Mouse (Mus musculus) gastrocnemius, adult 2 months (tissue): ENCODE results near the gene Tfdp2. TPM values are rescaled to one million over a fixed set of nuclear protein-coding genes. Genes with fewer than 3 reads are reported as not detected.
"Not testable (repeated sequence)": the region's sequence is repeated elsewhere in the genome, so short reads cannot be mapped to it uniquely, and the experiment has no call there.

Experiments used
- DNase-seq: peaks from one replicate; pipeline ENCODE4 v3.0.0; 2022
- H3K27ac ChIP-seq: fragments of 200-600 bp; 2 replicates; pipeline ENCODE4 v1.8.1; 2022; ENCODE audit warnings: mild to moderate bottlenecking
- H3K4me3 ChIP-seq: fragments of 200-600 bp; 2 replicates; pipeline ENCODE4 v1.8.1; 2022; ENCODE audit warnings: mild to moderate bottlenecking, moderate library complexity
- CTCF ChIP-seq: fragments of 200-600 bp; IDR thresholded peaks from 2 replicates; pipeline ENCODE4 v1.8.1; 2022; ENCODE audit warnings: antibody characterized with exemption, mild to moderate bottlenecking, moderate library complexity
- intact Hi-C: fragments of 180-260 bp; cut with DNase I; formaldehyde crosslinking; loops from one replicate; pipeline ENCODE4 v1.15.1; 2025
- long read RNA-seq, 2 experiments: library from polyadenylated mRNA; stranded (forward); transcript quantifications; one replicate each; pipeline ENCODE4 v2.0.0; 2021
- total RNA-seq, 2 experiments: library from RNA; stranded (reverse); gene quantifications; 2 replicates each; pipeline ENCODE4 v1.2.3; 2021

Tfdp2 gene
- total RNA-seq, result 10 to 100 TPM; 37.3 to 54.8 TPM
- long read RNA-seq, experiment 1, full-length matches to known transcripts, result 6 of 39 reads
- long read RNA-seq, experiment 1, partial matches to known transcripts, result 1 of 39 reads
- long read RNA-seq, experiment 1, other reads (novel, unspliced or antisense), result 32 of 39 reads
- long read RNA-seq, experiment 2, full-length matches to known transcripts, result 9 of 56 reads
- long read RNA-seq, experiment 2, partial matches to known transcripts, result 2 of 56 reads
- long read RNA-seq, experiment 2, other reads (novel, unspliced or antisense), result 45 of 56 reads

GRCm38 (mm10) chr9:96195885-96196622 is at the start of gene Tfdp2:
TSS of gene Tfdp2 (plus strand) at chr9:96196275.
- peak within 1 kb of the TSS; percentile 96 for H3K27ac ChIP-seq
- intact Hi-C loops, result loop anchor here (5.0 kb wide), 1 partner anchor 79 kb away; the partner anchor contains the start of gene Gk5

GRCm38 (mm10) chr9:96152801-96153200 is 43.3 kb upstream of the Tfdp2 start:
- no peak for DNase-seq
- no peak for TF ChIP-seq CTCF
- intact Hi-C loops, result no loop called here
- Histone ChIP-seq H3K4me3 (no peak overlapping the region), H3K27ac (no peak overlapping the region)

More at GRCm38 (mm10) chr9:96195885-96196622, at the start of gene Tfdp2:
- DNase-seq, result peak; percentile 96
- TF ChIP-seq CTCF, result peak; percentile 66
- peak within 1 kb of the TSS; percentile 84 for H3K4me3 ChIP-seq

DNA sequence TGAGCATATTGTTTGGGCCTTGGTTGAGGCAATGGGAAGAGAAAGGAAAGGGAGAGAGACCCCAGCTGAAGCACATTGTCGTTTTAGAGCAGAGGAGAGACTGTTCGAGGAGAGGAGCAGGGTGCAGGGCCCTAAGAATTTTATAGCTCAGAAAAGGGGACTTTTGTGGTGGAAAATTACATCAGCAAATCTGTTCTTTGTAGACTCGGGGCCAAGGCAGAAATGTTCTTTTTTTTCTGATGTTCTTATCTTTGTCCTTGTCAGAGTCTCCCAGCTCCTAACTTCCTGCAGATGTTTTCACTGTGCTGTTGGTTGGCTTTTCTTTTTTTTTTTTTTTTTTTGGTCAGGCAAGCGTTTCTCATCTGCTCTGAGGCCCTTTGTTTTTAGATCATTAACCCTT is 37.6 kb upstream of the Tfdp2 start:
- Histone ChIP-seq H3K4me3 (no peak overlapping the region), H3K27ac (no peak overlapping the region)
- intact Hi-C loops, result no loop called here
- DNase-seq, result no peak
- TF ChIP-seq CTCF, result no peak

DNA sequence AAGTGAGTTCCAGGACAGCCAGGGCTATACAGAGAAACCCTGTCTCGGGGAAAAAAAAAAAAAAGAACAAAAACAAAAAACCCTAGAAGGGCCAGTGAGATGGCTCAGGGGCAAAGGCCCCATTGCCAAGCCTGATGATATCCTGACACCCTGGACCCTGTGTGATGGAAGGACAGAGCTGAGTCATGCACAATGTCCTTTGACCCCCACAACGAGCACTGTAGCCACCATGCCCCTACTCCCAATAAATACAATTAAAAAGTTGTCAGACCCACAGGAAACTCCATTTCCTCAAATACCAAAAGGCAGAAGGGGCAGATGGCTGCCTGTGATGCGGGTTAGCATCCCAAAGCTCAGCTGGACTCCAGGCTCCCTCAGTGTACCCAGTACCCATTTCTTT is 37.0 kb upstream of the Tfdp2 start:
- TF ChIP-seq CTCF, result no peak
- Histone ChIP-seq H3K27ac (no peak overlapping the region), H3K4me3 (no peak overlapping the region)
- no peak for DNase-seq
- intact Hi-C loops, result no loop called here

GRCm38 (mm10) chr9:96160767-96161166 is 35.3 kb upstream of the Tfdp2 start:
- H3K4me3 ChIP-seq, result no peak overlapping the region
- DNase-seq, result peak; percentile 24
- intact Hi-C loops, result no loop called here
- 0 out of 2 replicates have a peak overlapping the region, but pooled peaks have one; percentile 20 for H3K27ac ChIP-seq
- no peak for TF ChIP-seq CTCF

GRCm38 (mm10) chr9:96162421-96162820 is 33.7 kb upstream of the Tfdp2 start:
- intact Hi-C loops, result no loop called here
- H3K27ac ChIP-seq, result no peak overlapping the region
- no peak for TF ChIP-seq CTCF
- H3K4me3 ChIP-seq, result no peak overlapping the region
- no peak for DNase-seq

GRCm38 (mm10) chr9:96163443-96163842 is 32.6 kb upstream of the Tfdp2 start:
- H3K4me3 ChIP-seq, result no peak overlapping the region
- no peak for DNase-seq
- TF ChIP-seq CTCF, result no peak
- H3K27ac ChIP-seq, result no peak overlapping the region
- intact Hi-C loops, result no loop called here

GRCm38 (mm10) chr9:96163983-96164382 is 32.1 kb upstream of the Tfdp2 start:
- H3K27ac ChIP-seq, intact Hi-C loops, H3K4me3 ChIP-seq, DNase-seq: not testable (repeated sequence)

DNA sequence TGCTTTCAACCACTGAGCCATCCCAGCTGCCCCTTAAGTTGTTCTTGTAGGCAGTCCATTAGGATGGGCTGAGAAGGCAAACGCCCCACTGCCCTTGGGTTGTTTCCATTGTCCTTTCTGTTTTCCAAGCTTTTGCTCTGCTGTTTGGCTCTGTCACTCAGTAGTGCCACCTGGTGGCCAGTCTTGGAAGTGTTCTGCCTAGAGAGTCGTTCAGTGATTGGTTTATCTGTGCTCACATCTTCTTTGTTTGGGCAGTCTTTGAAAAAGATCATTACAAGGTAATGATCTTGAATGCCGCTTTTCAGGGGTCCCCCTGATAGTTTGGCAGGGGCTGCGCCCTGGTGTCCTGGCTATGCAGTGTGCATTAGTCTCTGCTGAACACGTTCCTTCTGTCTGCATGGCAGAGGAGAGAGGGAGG is 28.9 kb upstream of the Tfdp2 start:
- intact Hi-C loops, result no loop called here
- peak; percentile 70 for DNase-seq
- Histone ChIP-seq H3K27ac (no peak overlapping the region), H3K4me3 (no peak overlapping the region)
- peak; percentile 92 for TF ChIP-seq CTCF

DNA sequence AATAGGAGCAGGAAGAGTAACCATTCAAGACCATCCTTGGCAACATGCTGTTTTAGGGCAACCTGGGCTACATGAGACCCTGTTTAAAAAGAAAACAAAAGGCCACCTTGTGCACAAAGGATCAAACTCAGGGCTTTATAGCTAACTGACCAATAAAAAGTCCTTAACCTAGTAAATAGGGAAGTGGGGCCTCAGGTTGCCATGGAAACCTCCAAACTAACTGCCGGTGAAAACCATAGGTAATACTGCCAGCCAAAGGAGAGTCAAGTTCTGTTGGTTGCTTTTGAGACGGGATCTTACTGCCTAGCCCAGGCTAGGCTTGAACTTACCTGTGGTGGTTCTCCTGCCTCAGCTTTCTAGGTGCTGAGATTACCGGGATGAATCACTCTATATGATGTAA is 25.5 kb upstream of the Tfdp2 start:
- DNase-seq, result no peak
- intact Hi-C loops, result no loop called here
- no peak overlapping the region for H3K27ac ChIP-seq
- TF ChIP-seq CTCF, result no peak
- no peak overlapping the region for H3K4me3 ChIP-seq

- TF ChIP-seq CTCF, result no peak
- intact Hi-C loops, result no loop called here
- Histone ChIP-seq H3K27ac (no peak overlapping the region), H3K4me3 (no peak overlapping the region)
- DNase-seq, result no peak
Measured at GRCm38 (mm10) chr9:96184909-96185308, 11.2 kb upstream of the Tfdp2 start.

DNA sequence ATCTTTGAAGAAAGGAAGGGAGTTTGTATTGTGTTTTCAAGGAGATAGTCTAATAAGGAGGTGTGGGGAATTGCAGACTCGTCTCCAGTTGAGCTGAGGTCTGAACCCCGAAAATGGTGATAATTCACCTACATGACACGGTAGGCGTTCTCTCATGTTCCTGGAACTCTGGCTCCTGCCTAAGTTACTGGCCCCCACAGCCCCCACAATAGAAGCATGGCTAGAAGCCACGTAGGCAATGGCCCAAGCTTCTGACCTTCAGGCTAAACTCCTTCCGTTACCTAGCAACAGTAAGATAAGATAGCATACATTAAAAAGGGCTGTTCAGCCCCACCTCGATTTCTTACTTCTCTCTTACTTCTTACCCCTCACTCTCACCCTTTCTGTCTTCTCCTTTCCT is 9.4 kb upstream of the Tfdp2 start:
- intact Hi-C loops, result no loop called here
- DNase-seq, result no peak
- no peak for TF ChIP-seq CTCF
- H3K27ac ChIP-seq, result no peak overlapping the region
- H3K4me3 ChIP-seq, result no peak overlapping the region

- intact Hi-C loops, result loop anchor here (5.0 kb wide), 1 partner anchor 79 kb away; the partner anchor contains the start of gene Gk5
- Histone ChIP-seq H3K27ac (peak overlapping the region; percentile 96), H3K4me3 (peak overlapping the region; percentile 84)
- DNase-seq, result peak; percentile 65
- peak; percentile 37 for TF ChIP-seq CTCF
Measured at GRCm38 (mm10) chr9:96196636-96197181, 634 bp downstream of the Tfdp2 start.
